Mouse (Mus musculus) retina, postnatal 7 days (tissue): Measurements from ENCODE around the gene Nlrp3.

Experiments used
- DNase-seq: peaks from one replicate; pipeline ENCODE4 v3.0.0-alpha.2; 2012; ENCODE audit warnings: low read depth, low spot score

The Nlrp3 gene

DNA sequence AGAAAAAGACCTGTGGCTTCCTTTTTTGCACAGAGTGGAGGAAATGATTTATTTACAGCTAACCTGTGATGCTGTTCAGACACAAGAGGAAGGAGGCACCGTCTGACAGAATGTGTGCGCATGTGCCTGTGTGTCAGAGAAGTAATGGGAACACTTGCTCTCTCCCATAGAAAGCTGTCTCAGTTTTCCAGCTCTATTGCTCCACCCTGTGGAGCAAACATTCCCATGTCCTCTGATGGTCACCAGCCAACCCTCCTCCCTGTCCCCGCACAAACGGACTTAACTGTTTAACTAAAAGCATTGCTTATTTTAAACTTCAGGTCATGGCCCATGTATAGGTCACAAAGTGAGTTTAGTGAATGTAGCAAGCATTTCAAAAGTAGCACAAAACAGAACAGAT, 72.8 kb downstream of the Nlrp3 start:
- DNase-seq, result no peak
